Mouse (Mus musculus) cerebellum, adult 9-10 months (tissue): Measurements from ENCODE around the gene Fgd5.

Experiments
- DNase-seq: peaks from one replicate; pipeline ENCODE4 v3.0.0; 2022

Gene Fgd5

GRCm38 (mm10) chr6:92010895-92011294 is 32.2 kb downstream of the Fgd5 start:
- no peak for DNase-seq

- DNase-seq = no peak
These were observed 33.7 kb downstream of the Fgd5 start for GRCm38 (mm10) chr6:92012413-92012812.

GRCm38 (mm10) chr6:92013035-92013434 is 34.4 kb downstream of the Fgd5 start:
- DNase-seq = no peak

GRCm38 (mm10) chr6:92013620-92014019 is 34.9 kb downstream of the Fgd5 start:
- DNase-seq = no peak

DNA sequence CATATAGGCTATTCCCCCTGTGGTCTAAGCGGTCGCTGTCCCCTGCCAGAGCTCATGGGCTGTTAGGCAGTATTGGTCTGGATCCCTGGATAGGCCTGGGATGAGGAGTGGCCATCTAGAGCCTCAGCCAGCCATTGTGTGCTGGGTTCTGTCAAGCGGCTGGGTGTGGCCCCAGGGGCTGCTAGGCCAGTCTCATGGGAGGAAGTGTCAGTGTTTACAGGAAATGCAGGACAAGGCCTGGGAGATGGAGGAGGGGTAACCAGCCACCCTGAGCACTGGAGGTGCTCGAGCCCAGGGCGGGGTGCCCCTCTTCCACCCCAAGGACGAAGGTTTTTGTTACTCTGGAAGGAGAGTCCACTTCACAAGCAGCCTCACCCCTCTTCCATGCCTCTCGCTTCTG is 36.3 kb downstream of the Fgd5 start:
- DNase-seq = no peak

DNA sequence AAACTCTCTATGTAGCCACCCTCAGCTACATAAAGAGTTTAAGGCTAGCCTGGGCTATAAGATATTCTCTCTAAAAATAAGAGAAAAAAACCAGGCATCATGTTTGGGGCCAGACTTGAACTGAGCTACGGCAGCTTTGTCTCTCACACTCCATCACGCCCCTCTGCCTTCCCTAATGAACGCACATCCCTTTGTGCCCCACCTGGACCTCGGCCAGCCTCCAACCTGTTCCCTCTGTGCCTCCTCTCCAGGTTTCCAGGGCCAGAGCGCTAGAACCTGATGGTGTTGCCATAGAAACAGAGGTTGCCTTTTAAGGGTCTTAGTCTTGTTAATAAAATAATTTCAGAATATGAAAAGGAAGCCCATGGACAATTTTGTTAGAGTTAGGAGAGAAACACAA is 37.2 kb downstream of the Fgd5 start:
- no peak for DNase-seq

DNA sequence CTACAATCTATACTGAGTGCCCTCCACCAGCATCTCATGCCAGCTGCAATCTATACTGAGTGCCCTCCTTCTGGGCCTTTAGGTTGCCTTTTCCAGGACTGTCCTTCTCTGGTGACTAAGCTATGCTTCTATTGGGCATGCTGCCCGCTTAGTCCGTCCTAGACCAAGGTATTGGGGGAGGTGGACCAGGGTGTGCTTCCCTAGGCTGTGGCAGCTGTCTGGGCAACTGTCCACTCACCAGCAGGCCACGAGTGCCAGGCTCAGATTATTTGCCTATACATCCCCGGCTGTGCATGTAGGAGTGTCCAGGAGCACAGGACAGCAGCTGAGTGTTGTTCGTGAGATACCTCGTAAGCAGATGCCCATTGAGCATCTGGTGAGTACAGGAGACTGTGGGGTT is 38.1 kb downstream of the Fgd5 start:
- no peak for DNase-seq

GRCm38 (mm10) chr6:92018421-92018820 is 39.7 kb downstream of the Fgd5 start:
- DNase-seq = no peak

- DNase-seq = no peak
These were observed 42.4 kb downstream of the Fgd5 start for GRCm38 (mm10) chr6:92021061-92021460.

GRCm38 (mm10) chr6:92021506-92021905 is 42.8 kb downstream of the Fgd5 start:
- no peak for DNase-seq

- no peak for DNase-seq
These were observed 46.6 kb downstream of the Fgd5 start for GRCm38 (mm10) chr6:92025252-92025651.

DNA sequence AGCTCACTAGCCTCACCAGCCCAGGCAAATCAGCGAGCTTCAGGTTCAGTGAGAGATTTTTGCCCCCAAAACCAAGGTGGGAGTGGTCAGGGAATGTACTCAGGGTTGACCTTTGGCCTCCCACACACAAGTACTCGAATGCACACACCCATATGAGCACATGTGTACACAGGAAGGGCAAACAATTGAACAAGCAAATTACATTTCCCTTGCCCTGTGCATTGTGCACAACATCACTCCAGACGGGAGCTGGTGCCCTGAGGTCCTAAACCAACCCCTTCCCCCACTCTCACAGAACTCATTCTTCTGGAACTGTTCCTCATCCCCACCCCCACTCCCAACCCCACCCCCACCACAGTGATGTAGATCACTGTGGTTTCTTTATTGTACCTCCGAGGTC is 48.7 kb downstream of the Fgd5 start:
- DNase-seq = no peak

GRCm38 (mm10) chr6:92030646-92031045 is 52.0 kb downstream of the Fgd5 start:
- DNase-seq = no peak

DNA sequence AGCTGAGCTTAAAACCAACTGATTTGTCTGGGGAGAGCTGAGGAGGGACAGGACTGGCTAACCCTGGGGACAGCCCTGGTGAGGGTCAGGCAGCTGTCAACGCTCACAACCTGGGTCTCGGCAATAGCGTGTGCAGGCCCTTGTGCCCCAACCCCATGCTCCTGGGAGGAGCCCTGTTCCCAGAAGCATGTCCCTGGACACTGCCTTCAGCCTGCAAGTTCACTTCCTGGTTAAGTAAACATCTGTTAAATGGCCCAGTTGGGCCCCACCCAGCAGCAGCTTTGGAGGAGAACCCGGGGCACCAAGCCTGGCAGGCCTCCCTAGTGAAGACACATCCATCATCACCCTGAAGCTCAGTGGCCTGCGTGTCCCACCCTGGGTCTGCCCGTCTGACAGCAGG is 56.0 kb downstream of the Fgd5 start:
- DNase-seq = no peak

GRCm38 (mm10) chr6:92036372-92036771 is 57.7 kb downstream of the Fgd5 start:
- DNase-seq = no peak

- no peak for DNase-seq
These were observed 59.5 kb downstream of the Fgd5 start for GRCm38 (mm10) chr6:92038158-92038557.

DNA sequence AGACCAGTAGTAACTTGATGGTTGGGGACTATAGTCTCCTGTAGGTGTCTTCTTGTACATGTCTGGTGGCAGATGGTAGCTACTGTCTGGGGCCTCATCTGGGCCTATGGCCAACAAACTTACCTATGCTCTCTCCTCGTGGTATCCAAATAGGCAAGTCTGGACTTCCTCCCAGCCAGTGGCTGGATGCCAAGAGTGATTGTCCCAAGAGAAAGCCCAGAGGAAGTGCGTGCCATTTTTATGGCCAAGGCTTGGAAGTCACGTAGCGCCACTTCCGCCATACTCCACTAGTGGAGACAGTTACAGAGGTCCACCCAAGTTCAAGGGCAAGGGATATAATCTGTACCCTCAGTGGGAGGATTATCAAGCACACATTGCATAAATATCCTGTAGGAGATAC is 62.6 kb downstream of the Fgd5 start:
- no peak for DNase-seq

GRCm38 (mm10) chr6:92042055-92042454 is 63.4 kb downstream of the Fgd5 start:
- DNase-seq = no peak

- DNase-seq = no peak
These were observed 64.2 kb downstream of the Fgd5 start for GRCm38 (mm10) chr6:92042850-92043249.

- DNase-seq = no peak
These were observed 79.1 kb downstream of the Fgd5 start for GRCm38 (mm10) chr6:92057768-92058167.

GRCm38 (mm10) chr6:92061725-92062124 is 83.0 kb downstream of the Fgd5 start:
- DNase-seq = no peak

DNA sequence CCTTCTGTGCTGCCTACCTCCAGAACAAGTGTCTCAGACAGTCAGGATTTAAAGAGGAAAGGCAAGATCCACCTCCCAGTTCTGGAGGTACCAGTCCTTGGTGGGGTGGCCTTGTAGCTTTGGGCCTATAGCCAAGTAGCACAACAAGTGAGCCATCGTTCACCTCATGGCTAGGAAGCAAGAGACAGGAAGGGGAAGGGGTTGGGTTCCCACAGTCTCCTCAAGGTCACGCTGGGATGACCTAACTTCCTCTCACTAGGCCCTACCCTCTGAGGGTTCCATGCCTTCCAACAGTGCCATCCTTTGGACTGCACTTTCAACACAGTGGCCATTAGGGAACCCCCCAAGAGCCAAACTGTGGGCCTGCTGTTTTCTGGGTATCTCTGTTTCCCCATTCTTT is 84.8 kb downstream of the Fgd5 start:
- no peak for DNase-seq

- no peak for DNase-seq
These were observed 85.4 kb downstream of the Fgd5 start for GRCm38 (mm10) chr6:92064101-92064500.

GRCm38 (mm10) chr6:92065721-92066496 is 87.2 kb downstream of the Fgd5 start:
- no peak for DNase-seq

- DNase-seq = peak; percentile 69
These were observed 88.6 kb downstream of the Fgd5 start for GRCm38 (mm10) chr6:92067146-92067790.
